Mouse (Mus musculus): ENCODE measurements around the gene Arhgap20. TPM values are rescaled to one million over a fixed set of nuclear protein-coding genes. Genes with fewer than 3 reads are reported as not detected.
A peak's percentile ranks its signal among the peaks of the same experiment; 100 is the strongest.

The Arhgap20 gene
- polyA plus RNA-seq (2012; rRNA removed) = 6.8 and 10.1 TPM in 2 replicates

DNA sequence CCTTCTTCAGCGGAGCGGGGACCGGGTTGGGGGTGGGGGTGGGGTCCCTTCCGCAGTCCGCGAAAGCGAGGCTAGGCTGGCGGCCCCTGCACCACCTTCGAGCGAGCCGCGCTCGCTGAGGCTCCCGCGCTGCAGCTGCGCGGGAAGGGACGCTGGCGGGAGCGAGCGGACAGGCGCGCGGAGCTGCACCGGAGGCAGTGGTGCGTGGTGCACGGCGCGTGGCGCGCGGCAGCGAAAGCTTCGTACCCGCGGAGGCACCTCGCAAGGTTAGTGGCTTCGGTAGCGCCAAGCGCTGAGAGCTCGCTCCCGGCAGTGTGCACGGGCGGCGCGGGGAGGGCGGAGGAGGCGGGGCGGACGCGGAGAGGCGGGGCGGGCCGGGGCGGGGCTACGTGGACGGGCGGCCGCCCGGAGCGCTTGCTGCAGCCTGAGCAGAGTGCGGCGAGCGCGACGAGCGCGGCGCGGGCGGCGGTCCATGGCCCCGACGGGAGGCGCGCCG, at the start of gene Arhgap20:
TSS of gene Arhgap20 (plus strand) at position 417 of the 496 bp plus-strand sequence.
- no peaks in the 10 kb centered on the region for H3K36me3 ChIP-seq (ENCODE audit: control insufficient read depth, insufficient read depth, low read length)
- no peak for TF ChIP-seq CTCF (IDR thresholded peaks at IDR 0.05; ENCODE audit: control insufficient read depth, insufficient read depth, insufficient replicate concordance, low read depth, low read length)
- TF ChIP-seq POLR2A (IDR thresholded peaks at IDR 0.05; ENCODE audit: control insufficient read depth, low read depth, low read length) = peak; percentile 48
- peak within 1 kb of the TSS; percentile 71 for H3K27ac ChIP-seq (ENCODE audit: control insufficient read depth, insufficient read depth, low read depth, low read length)
- H3K27me3 ChIP-seq (ENCODE audit: control insufficient read depth, insufficient read depth, low read length) = no peaks in the 10 kb centered on the region
- peaks cover 18% of the 10 kb centered on the region for H3K4me1 ChIP-seq (ENCODE audit: control insufficient read depth, insufficient read depth, low read length)
- H3K4me3 ChIP-seq (ENCODE audit: control insufficient read depth, low read depth, low read length) = peak within 1 kb of the TSS; percentile 91

DNA sequence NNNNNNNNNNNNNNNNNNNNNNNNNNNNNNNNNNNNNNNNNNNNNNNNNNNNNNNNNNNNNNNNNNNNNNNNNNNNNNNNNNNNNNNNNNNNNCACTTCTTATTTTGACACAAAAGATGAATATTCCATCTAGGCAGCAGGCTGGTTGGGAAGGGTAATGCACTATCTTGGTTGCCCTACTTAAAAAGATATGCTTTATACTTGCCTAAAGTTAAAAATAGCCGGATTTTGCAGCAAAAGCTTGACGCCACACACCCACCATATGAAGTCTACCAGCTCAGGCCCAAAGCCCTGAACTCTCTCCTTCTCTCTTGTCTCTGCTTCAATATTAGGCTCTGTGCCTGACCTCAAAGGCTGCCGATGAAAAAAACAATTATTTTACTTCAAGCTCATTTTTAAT, 46.3 kb upstream of the Arhgap20 start:
- Histone ChIP-seq H3K36me3 (ENCODE audit: control insufficient read depth, insufficient read depth, low read length) (no peaks in the 10 kb centered on the region), H3K4me3 (ENCODE audit: control insufficient read depth, low read depth, low read length) (no peak overlapping the region), H3K27me3 (ENCODE audit: control insufficient read depth, insufficient read depth, low read length) (no peaks in the 10 kb centered on the region), H3K4me1 (ENCODE audit: control insufficient read depth, insufficient read depth, low read length) (no peaks in the 10 kb centered on the region), H3K27ac (ENCODE audit: control insufficient read depth, insufficient read depth, low read depth, low read length) (no peak overlapping the region)
- TF ChIP-seq CTCF (IDR thresholded peaks at IDR 0.05; ENCODE audit: control insufficient read depth, insufficient read depth, insufficient replicate concordance, low read depth, low read length) (no peak), POLR2A (IDR thresholded peaks at IDR 0.05; ENCODE audit: control insufficient read depth, low read depth, low read length) (no peak)

DNA sequence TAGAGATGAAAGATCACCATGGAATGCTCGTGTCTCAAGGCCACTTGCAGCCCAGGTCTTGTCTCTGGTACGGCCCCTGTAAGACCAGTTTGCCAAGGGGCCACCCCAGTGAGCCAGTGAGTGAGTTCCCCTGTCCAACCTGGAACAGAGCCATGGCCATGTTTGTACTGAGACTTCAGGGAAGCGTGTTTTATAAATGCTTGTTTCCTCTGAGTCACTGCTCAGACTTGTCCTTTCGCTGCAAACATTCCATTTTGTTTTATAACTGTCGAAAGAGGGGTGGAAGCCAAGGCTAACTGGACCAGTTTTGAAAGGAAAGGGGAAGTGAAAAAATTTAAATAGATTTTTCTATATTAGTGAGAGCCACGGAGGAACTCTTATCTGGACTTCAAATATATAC, 37.2 kb upstream of the Arhgap20 start:
- Histone ChIP-seq H3K27ac (ENCODE audit: control insufficient read depth, insufficient read depth, low read depth, low read length) (peak overlapping the region; percentile 23; the same call in 1 of the 2 replicates), H3K4me1 (ENCODE audit: control insufficient read depth, insufficient read depth, low read length) (no peaks in the 10 kb centered on the region), H3K36me3 (ENCODE audit: control insufficient read depth, insufficient read depth, low read length) (no peaks in the 10 kb centered on the region), H3K27me3 (ENCODE audit: control insufficient read depth, insufficient read depth, low read length) (no peaks in the 10 kb centered on the region), H3K4me3 (ENCODE audit: control insufficient read depth, low read depth, low read length) (no peak overlapping the region)
- TF ChIP-seq POLR2A (IDR thresholded peaks at IDR 0.05; ENCODE audit: control insufficient read depth, low read depth, low read length) (no peak), CTCF (IDR thresholded peaks at IDR 0.05; ENCODE audit: control insufficient read depth, insufficient read depth, insufficient replicate concordance, low read depth, low read length) (no peak)

DNA sequence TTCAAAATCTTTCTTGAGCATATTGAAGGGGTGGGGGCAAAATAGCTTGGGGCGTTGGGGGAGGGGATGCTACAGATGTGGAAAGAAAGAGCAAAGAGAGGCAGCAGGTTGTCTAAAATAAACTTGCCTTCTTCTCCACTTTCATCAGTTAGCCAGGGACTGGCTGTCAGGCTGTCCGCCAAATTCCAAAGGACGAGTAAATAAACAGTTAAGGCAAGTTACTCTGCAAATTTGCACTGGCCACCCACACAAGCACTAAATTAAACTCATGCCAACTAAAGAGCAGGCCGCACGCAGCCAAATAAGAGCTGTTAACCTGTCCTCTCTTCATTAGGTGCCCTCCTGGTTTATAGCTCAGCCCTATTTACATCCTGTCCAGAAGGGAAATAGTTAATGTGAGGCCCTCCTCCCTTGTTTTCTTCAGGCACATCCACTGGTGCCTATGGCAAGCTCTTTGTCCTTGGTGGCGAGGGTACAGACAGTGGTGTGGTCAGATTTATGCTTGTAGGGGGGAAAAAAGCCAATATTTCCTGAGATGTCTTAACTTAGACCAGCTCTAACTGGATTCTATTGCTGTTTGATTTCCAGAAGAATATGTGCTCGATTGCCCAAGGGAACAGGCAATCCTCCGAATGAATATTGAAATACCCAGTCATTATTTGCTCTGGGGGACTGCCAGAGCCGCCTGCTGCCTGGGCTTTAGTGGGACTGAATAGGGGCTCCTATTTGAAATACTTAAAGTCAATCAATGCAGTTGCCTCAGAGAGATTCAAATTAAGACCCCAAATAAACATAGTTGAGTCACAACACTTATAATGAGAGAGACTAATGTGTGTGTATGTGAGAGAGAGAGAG, 29.7 kb upstream of the Arhgap20 start:
- TF ChIP-seq CTCF (IDR thresholded peaks at IDR 0.05; ENCODE audit: control insufficient read depth, insufficient read depth, insufficient replicate concordance, low read depth, low read length) (no peak), POLR2A (IDR thresholded peaks at IDR 0.05; ENCODE audit: control insufficient read depth, low read depth, low read length) (no peak)
- no peaks in the 10 kb centered on the region for H3K27me3 ChIP-seq (ENCODE audit: control insufficient read depth, insufficient read depth, low read length)
- no peak overlapping the region for H3K27ac ChIP-seq (ENCODE audit: control insufficient read depth, insufficient read depth, low read depth, low read length)

DNA sequence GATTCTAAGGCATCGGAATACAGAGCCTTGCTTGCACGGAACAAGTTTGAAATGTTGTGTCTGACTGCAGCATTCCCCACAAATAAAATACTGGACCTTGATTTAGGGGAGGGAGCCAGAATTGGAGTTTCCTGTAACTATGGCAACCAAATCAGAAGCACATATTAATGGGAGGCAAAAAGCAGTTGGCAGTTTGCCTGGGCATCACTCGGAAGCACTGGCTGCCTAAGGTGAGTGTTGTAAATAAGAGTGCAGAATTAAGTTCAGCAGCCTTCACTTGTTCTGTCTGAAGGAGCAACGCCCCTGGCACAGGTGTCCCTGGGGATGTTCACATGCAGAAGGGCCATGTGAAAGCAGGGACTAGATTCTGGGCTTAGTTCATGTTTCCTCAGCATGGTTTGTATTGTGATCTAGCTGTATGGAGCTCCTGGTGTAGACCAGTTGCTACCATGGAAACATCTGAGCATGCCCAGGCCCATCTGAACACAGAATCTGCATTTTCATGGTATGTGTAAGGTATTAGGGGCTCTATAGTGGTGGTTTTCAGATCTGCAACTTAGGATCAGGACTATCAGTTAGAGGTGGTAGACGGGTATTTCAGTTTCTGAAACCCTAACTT, 28.3 kb upstream of the Arhgap20 start:
- no peak for TF ChIP-seq POLR2A (IDR thresholded peaks at IDR 0.05; ENCODE audit: control insufficient read depth, low read depth, low read length)
- no peak for TF ChIP-seq CTCF (IDR thresholded peaks at IDR 0.05; ENCODE audit: control insufficient read depth, insufficient read depth, insufficient replicate concordance, low read depth, low read length)

More for the DNA sequence above, 29.7 kb upstream of the Arhgap20 start:
- Histone ChIP-seq H3K4me1 (ENCODE audit: control insufficient read depth, insufficient read depth, low read length) (peaks cover 2% of the 10 kb centered on the region; the same call in 1 of the 2 replicates), H3K4me3 (ENCODE audit: control insufficient read depth, low read depth, low read length) (no peak overlapping the region), H3K36me3 (ENCODE audit: control insufficient read depth, insufficient read depth, low read length) (no peaks in the 10 kb centered on the region)

DNA sequence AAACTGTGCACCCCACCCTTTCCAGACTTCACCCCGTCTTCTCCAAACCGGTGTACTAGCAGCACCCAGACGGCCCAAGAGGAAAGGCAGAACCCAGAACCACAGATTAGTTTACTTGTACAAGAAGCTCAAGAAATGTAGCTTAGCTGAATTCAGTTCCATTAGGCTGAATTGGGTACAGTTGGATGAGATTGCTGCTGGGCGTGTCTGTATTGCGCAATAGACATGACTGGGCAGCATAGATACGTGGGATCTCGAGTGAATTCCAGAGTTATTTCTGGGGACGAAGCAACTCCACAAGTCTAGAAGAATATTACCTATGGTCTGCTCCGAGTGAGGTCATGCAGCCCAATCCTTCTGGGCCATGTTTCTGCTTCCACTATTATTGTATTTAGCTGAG, 26.8 kb upstream of the Arhgap20 start:
- Histone ChIP-seq H3K36me3 (ENCODE audit: control insufficient read depth, insufficient read depth, low read length) (no peaks in the 10 kb centered on the region), H3K27me3 (ENCODE audit: control insufficient read depth, insufficient read depth, low read length) (no peaks in the 10 kb centered on the region), H3K4me3 (ENCODE audit: control insufficient read depth, low read depth, low read length) (no peak overlapping the region), H3K27ac (ENCODE audit: control insufficient read depth, insufficient read depth, low read depth, low read length) (no peak overlapping the region), H3K4me1 (ENCODE audit: control insufficient read depth, insufficient read depth, low read length) (peaks cover 2% of the 10 kb centered on the region; the same call in 1 of the 2 replicates)
- TF ChIP-seq POLR2A (IDR thresholded peaks at IDR 0.05; ENCODE audit: control insufficient read depth, low read depth, low read length) (no peak), CTCF (IDR thresholded peaks at IDR 0.05; ENCODE audit: control insufficient read depth, insufficient read depth, insufficient replicate concordance, low read depth, low read length) (no peak)

More for the DNA sequence above, 28.3 kb upstream of the Arhgap20 start:
- Histone ChIP-seq H3K27ac (ENCODE audit: control insufficient read depth, insufficient read depth, low read depth, low read length) (no peak overlapping the region), H3K27me3 (ENCODE audit: control insufficient read depth, insufficient read depth, low read length) (no peaks in the 10 kb centered on the region), H3K4me3 (ENCODE audit: control insufficient read depth, low read depth, low read length) (no peak overlapping the region), H3K36me3 (ENCODE audit: control insufficient read depth, insufficient read depth, low read length) (no peaks in the 10 kb centered on the region), H3K4me1 (ENCODE audit: control insufficient read depth, insufficient read depth, low read length) (peaks cover 2% of the 10 kb centered on the region; the same call in 1 of the 2 replicates)

DNA sequence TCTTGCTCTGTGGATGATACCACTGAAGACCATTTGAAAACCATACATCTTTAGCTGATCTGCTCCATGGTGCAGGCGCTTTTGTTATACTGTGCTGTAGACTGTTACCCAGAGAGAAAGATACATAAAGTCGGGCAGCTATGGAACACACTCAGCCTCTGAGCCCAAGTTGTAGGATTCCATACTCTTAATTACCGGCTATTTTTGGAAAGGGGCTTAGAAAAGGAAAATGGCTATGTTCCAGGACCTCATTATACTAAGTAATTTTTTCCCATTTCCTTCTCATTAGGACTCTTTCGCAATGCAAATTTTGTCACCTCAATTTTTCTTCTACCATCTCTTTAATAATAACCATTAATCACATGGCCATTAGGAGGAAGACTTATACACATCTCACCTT, 25.3 kb upstream of the Arhgap20 start:
- H3K27me3 ChIP-seq (ENCODE audit: control insufficient read depth, insufficient read depth, low read length) = no peaks in the 10 kb centered on the region
- H3K27ac ChIP-seq (ENCODE audit: control insufficient read depth, insufficient read depth, low read depth, low read length) = no peak overlapping the region
- TF ChIP-seq CTCF (IDR thresholded peaks at IDR 0.05; ENCODE audit: control insufficient read depth, insufficient read depth, insufficient replicate concordance, low read depth, low read length) (no peak), POLR2A (IDR thresholded peaks at IDR 0.05; ENCODE audit: control insufficient read depth, low read depth, low read length) (no peak)
- H3K4me3 ChIP-seq (ENCODE audit: control insufficient read depth, low read depth, low read length) = no peak overlapping the region
- H3K36me3 ChIP-seq (ENCODE audit: control insufficient read depth, insufficient read depth, low read length) = no peaks in the 10 kb centered on the region
- H3K4me1 ChIP-seq (ENCODE audit: control insufficient read depth, insufficient read depth, low read length) = peaks cover 2% of the 10 kb centered on the region; the same call in 1 of the 2 replicates

Data from testis, adult 2 months (tissue).